Mouse (Mus musculus): ENCODE data around the gene Pithd1.

The Pithd1 gene

DNA sequence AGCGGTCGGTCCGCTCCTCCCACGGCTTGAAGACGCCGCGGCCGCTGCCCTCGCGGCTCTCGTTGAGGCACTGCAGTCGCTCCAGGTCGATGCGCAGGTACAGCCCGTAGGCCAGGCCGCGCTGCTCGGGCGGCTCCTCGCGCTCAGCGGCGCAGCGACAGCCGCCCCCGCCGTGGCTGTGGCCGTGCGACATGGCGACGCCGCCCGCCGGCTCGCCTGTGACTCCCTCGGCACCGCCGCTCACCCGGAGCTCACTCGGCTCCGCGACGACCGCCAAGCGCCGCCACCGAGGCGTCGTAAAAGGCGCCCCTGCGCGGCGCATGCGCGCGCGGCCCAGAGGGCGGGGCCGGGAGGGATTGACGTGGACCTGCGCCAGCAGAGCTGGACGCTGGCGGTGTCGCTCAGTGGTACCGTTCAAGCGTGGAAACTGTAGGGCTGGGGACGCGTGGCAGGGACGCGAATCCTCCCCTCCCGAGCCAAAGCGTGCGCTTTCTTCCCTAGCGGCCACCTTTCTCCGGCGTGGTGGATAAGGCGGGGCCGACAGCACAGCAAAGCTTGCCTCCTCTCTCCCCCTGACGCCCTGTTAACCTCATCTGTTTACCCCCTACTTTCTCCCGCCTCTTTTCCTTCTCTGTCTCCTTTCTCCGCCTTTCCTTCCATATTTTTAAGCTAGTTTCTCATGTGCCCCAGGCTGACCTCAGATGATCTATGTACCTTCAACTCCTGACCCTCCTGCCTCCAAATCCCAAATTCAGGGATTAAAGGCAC, at the start of gene Pithd1:
Pithd1 (minus strand) TSS at position 322 of the 768 bp plus-strand sequence.
- in situ Hi-C loops (cut with MboI): no loop called here

DNA sequence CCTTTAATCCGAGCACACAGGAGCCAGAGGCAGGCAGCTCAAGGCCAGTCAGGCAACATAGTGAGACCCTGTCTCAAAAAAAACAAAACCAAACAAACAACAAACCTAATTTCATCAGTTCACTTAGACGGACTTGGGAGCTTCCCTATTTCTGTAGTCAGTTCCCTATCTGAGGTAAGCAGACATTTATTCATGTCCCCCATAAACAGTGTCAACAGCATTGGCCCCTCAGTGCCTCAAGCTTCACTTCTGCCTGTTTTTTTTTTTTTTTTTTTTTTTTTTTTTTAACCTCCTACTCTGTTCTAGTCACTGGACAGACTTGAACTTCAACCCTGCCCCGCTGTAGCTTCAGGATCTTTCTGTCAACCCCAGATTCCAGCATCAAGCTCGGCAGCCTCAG, 48.0 kb upstream of the Pithd1 start:
- in situ Hi-C loops (cut with MboI): no loop called here

GRCm38 (mm10) chr4:136033231-136033630, 46.2 kb upstream of the Pithd1 start:
- in situ Hi-C loops (cut with MboI): no loop called here

DNA sequence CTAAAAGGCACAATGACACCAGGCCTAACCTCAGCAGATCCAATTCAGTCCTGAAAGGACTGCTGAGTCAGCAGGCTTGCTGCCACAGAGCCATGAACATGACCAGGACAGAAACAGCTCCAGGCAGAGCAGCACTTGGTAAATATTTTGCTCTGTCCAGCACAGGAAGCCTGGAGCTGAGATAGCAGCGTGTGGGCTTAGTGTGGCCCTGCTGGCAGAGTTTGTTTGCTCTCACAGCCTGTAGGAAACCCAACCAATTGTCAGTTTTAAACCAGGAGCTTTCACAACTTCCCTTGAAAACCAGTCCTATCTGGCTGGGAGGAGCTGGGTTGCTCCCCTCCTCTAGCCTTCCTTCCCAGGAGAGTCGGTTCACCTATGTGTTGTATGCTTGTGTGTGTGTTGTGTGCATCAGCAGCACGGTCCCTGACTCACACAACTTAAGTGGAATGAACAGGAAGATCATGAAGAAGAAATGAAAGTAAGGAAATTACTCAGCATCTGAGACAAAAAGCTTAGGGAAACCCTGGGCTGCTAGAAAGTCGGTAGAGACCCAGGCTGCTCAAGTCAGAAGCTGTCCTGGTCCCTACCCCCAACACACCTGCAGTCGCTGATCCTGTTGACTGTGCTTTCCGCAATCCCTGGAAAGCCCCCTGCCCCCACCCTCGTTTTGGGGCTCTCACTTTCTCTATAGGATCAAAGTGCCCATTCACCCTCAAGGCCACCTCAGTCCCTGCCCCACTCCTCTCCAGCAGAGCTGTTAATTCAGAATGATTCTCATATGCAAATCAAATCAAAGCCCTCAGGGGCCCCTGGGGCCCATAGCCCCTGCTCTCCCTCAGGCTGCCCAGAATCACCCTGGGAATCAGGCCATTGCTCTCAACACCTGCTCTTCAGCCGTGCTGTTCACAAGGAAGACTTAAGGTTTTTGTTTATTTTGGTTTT, 44.2 kb upstream of the Pithd1 start:
- in situ Hi-C loops (cut with MboI): no loop called here

DNA sequence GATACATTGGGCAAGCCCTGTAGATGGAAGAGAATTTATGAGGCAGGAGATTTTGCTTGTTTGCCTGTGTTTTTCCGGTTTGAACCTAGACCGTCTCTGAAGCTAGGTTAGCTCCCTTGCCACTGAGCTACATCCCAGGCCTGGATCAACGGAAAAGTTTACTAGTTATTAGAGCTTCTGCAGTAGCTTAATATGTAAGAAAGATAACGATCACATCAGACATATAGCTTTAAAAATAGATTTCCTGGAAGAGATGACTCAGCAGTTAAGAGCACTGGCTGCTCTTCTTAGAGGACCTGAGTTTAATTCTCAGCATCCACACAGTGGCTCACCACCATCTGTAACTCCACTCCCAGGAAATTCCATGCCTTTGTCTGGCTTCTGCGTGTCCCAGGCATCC, 41.6 kb upstream of the Pithd1 start:
- in situ Hi-C loops (cut with MboI): no loop called here

GRCm38 (mm10) chr4:136028132-136028564, 41.1 kb upstream of the Pithd1 start:
- in situ Hi-C loops (cut with MboI): no loop called here

DNA sequence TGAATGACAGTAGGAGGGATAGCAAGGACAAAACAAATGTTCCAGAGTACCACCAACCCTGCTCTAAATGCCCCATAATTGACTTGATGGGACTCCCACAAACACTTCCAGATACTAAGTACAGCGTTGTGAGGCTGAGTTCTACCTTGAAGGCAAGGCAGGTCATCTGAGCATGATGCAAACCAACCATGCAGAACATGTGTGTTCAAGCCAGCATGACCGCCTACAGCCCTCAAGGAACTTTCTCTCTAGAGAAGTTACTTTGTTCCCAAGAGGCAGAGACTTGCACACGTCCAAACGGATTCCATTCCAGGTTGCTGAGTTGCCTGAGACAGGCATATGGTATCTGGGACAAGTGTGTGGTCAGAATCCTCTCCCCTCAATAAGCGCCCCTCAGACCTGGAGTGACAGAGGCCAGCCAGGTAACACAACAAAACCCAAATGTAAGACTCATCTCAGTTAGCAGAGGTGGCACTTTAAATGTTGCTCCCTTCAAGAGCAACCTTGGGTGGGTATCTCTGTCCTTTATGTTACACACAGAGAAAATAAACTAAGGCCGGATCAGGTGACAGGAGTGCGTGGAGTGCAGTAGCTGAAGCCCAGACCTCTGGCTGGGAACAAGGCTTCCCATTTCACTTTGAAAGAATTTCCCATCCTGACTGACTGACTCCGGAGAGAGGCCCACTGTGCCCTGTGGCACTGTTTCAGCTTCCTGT, 40.5 kb upstream of the Pithd1 start:
- in situ Hi-C loops (cut with MboI): no loop called here

- in situ Hi-C loops (cut with MboI): no loop called here
Measured at GRCm38 (mm10) chr4:136025350-136025749, 38.3 kb upstream of the Pithd1 start.

- in situ Hi-C loops (cut with MboI): no loop called here
Measured at GRCm38 (mm10) chr4:136022924-136023323, 35.9 kb upstream of the Pithd1 start.

DNA sequence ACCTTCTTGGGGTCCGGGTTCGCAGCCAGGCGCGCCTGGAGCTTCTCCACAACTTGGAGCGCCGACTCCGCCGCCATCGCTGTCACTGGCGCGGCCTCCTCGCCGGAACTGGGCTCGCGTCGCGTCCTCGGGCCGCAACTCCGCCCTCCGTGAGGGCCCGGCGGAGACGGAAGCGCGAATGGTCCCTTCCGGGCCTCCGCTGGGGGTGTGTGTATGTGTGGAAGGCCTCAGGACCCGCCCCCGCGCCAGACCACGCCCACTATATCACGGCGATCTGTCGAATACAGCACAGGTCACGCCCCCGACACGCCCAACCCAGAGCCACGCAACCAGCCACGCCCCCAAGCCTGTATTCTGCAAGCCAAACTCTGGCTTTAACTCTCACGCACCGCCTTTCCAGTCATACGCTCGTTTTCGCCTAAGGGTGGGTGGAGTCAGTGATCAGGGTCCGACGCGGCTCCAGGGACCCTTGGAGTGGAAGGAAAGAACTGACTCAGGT, 34.5 kb upstream of the Pithd1 start, which contains the start of gene Eloa:
Eloa (minus strand) TSS at position 215 of the 499 bp plus-strand sequence.
- in situ Hi-C loops (cut with MboI): no loop called here

DNA sequence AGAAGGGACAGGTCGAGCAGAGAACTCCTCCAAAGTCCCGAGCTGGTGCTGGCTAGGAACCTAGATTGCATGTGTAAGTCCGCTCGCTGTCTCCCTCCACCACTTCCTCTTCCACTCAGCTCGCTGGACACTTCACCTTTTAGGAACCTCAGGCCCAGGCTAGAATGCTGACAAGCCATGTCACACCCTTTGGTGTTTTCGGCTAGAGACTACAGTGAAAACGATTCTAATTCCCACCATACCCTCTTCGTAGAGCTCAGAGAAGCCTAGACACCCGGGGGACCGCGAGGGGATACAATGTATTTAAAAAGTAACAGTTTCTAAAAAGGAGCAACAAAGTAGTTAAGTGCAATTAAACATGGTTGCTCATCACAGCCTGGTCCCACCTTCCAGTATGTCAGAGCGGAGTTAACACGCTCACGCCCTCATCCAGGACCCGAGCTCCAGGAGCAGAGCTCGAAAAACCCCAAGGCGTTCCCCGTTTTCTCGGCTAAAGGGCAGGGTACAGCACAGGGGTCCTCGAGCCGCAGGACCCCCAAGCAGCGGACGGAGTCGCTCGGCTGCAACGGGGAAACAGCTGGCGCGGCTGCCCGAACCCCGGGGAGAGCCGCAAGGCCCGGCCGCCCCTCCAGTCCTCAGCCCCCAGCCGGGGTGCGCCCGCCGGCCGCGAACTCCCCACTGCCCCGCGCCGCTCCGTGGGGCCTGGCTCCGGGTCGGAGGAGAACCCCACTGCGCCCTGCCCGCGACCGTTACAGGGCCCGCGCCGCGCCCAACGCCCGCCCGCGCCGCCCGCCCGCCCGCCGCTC, 33.9 kb upstream of the Pithd1 start:
- in situ Hi-C loops (cut with MboI): no loop called here

GRCm38 (mm10) chr4:136016059-136016602, 29.1 kb upstream of the Pithd1 start:
- in situ Hi-C loops (cut with MboI): no loop called here

- in situ Hi-C loops (cut with MboI): no loop called here
Measured at GRCm38 (mm10) chr4:136010586-136010985, 23.5 kb upstream of the Pithd1 start.

- in situ Hi-C loops (cut with MboI): no loop called here
Measured at GRCm38 (mm10) chr4:136008782-136009447, 21.9 kb upstream of the Pithd1 start.

GRCm38 (mm10) chr4:136006821-136007220, 19.8 kb upstream of the Pithd1 start:
- in situ Hi-C loops (cut with MboI): no loop called here

- in situ Hi-C loops (cut with MboI): no loop called here
Measured at GRCm38 (mm10) chr4:136004921-136005320, 17.9 kb upstream of the Pithd1 start.

GRCm38 (mm10) chr4:136004107-136004675, 17.1 kb upstream of the Pithd1 start:
- in situ Hi-C loops (cut with MboI): no loop called here

- in situ Hi-C loops (cut with MboI): no loop called here
Measured at GRCm38 (mm10) chr4:135995118-135995517, 8.1 kb upstream of the Pithd1 start.

- in situ Hi-C loops (cut with MboI): no loop called here
Measured at GRCm38 (mm10) chr4:135993941-135994340, 6.9 kb upstream of the Pithd1 start.

DNA sequence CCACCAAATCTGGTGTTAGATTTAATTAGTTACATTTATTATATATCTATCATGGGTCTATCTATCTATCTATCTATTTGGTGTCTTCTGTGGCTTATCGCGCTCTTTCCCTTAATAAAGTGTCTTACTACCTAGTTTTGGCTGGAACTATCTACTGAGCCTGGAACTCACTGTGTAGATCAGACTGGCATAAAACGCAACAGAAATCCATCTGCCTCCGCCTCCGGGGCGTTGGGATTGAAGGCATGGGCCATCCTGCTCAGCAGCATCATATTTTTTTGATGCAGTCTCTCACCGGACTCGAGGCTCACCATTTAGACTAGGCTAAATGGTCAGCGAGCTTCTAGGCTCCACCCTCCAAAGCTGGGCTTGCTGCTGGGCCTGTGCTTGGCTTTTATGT, 650 bp upstream of the Pithd1 start:
- in situ Hi-C loops (cut with MboI): no loop called here
